Mouse (Mus musculus): ENCODE results near the gene Adcy9. TPM values are rescaled to one million over a fixed set of nuclear protein-coding genes. Genes with fewer than 3 reads are reported as not detected.

The Adcy9 gene
- polyA plus RNA-seq, 1 experiment from 2014 or later = 1.4 TPM

DNA sequence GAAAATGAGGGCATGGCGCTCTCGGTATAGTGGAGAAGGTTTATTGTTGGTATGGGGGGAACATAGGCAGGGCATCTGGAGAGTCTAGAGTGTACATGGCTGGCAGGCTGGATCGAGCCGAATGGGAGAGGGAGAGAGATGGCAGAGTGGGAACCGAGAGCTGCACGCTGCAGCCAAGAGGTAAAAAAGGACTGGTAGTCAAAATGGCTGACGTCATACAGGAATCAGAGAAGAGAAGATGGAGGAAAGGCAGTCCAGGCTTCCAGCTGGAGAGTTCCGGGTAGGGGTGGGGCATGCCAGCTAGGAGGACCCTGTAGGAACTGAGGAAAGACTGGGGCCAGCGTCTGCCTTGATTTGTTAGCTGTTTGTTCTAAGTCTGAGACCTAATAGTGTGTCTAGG, 139.3 kb downstream of the Adcy9 start:
- no peak overlapping the region for H3K4me3 ChIP-seq
- H3K9ac ChIP-seq = no peak overlapping the region
- H3K36me3 ChIP-seq = no peaks in the 10 kb centered on the region
- H3K4me1 ChIP-seq = no peaks in the 10 kb centered on the region
- ATAC-seq (ENCODE audit: insufficient number of reproducible peaks, low FRiP score, low TSS enrichment, low read depth) = no peak
- H3K4me2 ChIP-seq = no peak overlapping the region
- H3K27me3 ChIP-seq = no peaks in the 10 kb centered on the region
- no peak overlapping the region for H3K27ac ChIP-seq
- WGBS = 77% methylated on average over 9 of the region's 9 CpGs
- no peaks in the 10 kb centered on the region for H3K9me3 ChIP-seq

DNA sequence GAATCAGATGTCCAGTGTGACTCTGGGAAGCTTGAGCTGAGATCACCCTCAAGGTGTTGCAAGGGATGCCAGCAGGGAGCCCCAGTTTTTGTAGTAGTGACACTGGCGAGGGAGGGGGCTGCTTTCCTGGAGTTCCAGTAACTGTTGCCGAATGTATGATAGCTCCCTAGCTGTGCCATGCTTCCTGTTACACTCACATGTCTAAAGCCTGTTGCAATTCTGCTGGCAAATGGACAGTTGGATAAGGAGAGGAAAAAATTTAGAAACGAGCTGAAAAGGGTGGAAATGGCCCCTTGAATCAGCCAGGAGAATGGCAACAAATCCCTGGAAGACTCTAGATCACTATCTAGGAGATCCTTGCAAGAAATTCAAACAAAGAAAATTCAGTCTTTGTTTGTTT, 140.7 kb downstream of the Adcy9 start:
- no peak for ATAC-seq (ENCODE audit: insufficient number of reproducible peaks, low FRiP score, low TSS enrichment, low read depth)
- H3K4me3 ChIP-seq = no peak overlapping the region
- H3K4me2 ChIP-seq = no peak overlapping the region
- H3K9me3 ChIP-seq = no peaks in the 10 kb centered on the region
- no peaks in the 10 kb centered on the region for H3K4me1 ChIP-seq
- no peaks in the 10 kb centered on the region for H3K27me3 ChIP-seq
- no peak overlapping the region for H3K27ac ChIP-seq
- WGBS = 54% methylated on average over 3 of the region's 3 CpGs
- H3K36me3 ChIP-seq = no peaks in the 10 kb centered on the region
- no peak overlapping the region for H3K9ac ChIP-seq

DNA sequence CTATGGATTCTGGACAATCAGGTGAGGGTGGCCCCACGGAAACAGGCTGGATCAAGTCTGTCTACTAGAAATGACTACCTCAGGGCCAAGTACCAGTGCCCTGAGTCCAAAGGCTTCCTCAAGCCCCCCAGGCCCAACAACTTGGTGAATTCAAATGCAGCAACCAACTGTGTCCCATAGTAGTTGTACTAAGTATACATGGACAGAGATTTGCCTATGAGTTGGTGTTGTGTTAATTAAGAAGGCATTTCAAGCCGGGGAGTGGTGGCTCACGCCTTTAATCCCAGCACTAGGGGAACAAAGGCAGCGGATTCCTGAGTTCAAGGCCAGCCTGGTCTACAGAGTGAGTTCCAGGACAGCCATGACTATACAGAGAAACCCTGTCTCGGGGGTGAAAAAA, 143.7 kb downstream of the Adcy9 start:
- 80% methylated on average over 5 of the region's 5 CpGs for WGBS
- no peak overlapping the region for H3K9ac ChIP-seq
- no peak overlapping the region for H3K4me3 ChIP-seq
- H3K27me3 ChIP-seq = no peaks in the 10 kb centered on the region
- no peak overlapping the region for H3K27ac ChIP-seq
- H3K9me3 ChIP-seq = no peaks in the 10 kb centered on the region
- peaks cover 18% of the 10 kb centered on the region for H3K4me1 ChIP-seq
- no peaks in the 10 kb centered on the region for H3K36me3 ChIP-seq
- no peak for ATAC-seq (ENCODE audit: insufficient number of reproducible peaks, low FRiP score, low TSS enrichment, low read depth)
- no peak overlapping the region for H3K4me2 ChIP-seq

DNA sequence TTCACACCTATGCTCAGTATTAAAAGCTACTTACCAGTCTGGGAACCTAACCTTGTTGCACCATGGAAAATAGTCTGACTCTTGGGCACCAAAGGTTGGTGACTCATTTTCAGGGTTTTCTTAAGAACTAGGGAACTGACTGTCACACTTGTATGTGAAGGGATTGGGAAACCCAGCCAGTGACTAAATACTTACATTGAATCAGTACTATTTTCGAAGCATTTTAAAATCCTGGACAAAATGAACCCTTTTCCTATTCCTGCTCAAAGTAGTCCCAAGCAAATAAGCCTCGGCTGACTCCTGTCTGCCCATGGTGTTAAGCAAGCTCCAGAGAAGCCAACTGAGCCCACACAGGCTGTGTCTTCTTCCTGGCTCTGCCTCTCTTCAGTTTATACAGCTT, 144.1 kb downstream of the Adcy9 start:
- H3K9me3 ChIP-seq = no peaks in the 10 kb centered on the region
- no peak overlapping the region for H3K27ac ChIP-seq
- no peaks in the 10 kb centered on the region for H3K36me3 ChIP-seq
- peaks cover 23% of the 10 kb centered on the region for H3K4me1 ChIP-seq
- no peak overlapping the region for H3K4me3 ChIP-seq
- no peak overlapping the region for H3K9ac ChIP-seq
- no peak overlapping the region for H3K4me2 ChIP-seq
- no peaks in the 10 kb centered on the region for H3K27me3 ChIP-seq
- 69% methylated on average over 2 of the region's 2 CpGs for WGBS
- no peak for ATAC-seq (ENCODE audit: insufficient number of reproducible peaks, low FRiP score, low TSS enrichment, low read depth)

DNA sequence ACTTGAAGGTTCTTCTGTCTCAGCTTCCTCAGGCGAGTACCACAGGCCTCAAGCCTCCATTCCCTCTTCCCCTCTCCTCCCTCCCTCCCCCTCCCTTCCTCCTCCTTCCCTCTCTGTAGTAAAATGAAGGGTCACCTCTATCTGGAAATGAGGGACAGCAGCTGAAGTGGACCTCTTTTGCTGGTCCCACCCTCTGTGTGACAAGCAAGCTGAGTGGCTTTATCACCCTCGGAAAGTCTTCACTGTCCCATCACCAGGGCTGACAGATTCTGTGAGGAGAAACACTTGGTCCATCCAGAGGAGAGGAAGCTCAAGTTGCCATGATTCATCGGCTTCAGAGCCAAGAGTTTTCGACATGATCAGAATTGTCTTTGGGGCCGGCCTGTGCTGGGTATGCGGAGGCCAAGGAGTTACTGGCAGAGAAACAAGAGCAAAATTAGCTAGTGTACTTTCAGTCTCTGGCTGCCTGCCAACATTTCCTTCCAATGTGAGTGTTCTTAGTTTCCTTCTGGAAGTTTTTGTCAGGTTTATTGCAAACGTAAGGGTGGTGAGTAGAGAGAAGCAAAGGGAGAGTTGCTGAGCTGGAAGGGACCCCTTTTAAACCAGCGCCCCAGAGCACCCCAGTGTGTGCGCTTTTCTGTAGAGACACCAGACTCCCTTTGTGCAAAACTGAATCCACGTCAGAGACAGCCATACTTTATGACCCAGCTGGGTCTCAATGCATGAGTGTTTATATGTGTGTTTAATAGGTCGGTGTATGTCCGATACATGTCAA, 146.4 kb downstream of the Adcy9 start:
- Histone ChIP-seq H3K4me1 (peaks cover 33% of the 10 kb centered on the region), H3K4me3 (no peak overlapping the region), H3K27ac (peak overlapping the region; percentile 73), H3K36me3 (no peaks in the 10 kb centered on the region), H3K4me2 (0 out of 2 replicates have a peak overlapping the region, but pooled peaks have one; percentile 3), H3K9me3 (no peaks in the 10 kb centered on the region), H3K27me3 (no peaks in the 10 kb centered on the region), H3K9ac (no peak overlapping the region)
- 25% methylated on average over 12 of the region's 12 CpGs for WGBS
- ATAC-seq (ENCODE audit: insufficient number of reproducible peaks, low FRiP score, low TSS enrichment, low read depth) = peak; percentile 57; the same call in 1 of the 2 replicates

DNA sequence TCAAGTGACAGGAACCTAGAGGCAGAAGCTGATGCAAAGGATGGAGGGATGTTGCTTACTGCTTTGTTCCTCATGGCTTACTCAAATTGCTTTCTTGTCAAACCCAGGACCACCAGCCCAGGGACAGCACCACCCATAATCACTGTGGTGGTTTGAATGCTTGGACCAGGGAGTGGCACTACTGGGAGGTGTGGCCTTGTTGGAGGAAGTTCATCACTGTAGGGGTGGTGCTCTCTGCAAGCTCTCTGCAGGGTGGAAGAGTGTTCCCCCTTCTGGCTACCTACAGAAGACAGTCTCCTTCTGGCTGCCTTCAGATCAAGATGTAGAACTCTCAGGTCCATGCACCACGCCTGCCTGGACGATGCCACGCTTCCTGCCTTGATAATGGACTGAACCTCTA, 148.0 kb downstream of the Adcy9 start:
- Histone ChIP-seq H3K27me3 (no peaks in the 10 kb centered on the region), H3K36me3 (no peaks in the 10 kb centered on the region), H3K27ac (no peak overlapping the region), H3K4me2 (no peak overlapping the region), H3K9me3 (no peaks in the 10 kb centered on the region), H3K4me3 (no peak overlapping the region), H3K9ac (no peak overlapping the region), H3K4me1 (peaks cover 44% of the 10 kb centered on the region)
- WGBS = 73% methylated on average over 3 of the region's 3 CpGs
- ATAC-seq (ENCODE audit: insufficient number of reproducible peaks, low FRiP score, low TSS enrichment, low read depth) = no peak

DNA sequence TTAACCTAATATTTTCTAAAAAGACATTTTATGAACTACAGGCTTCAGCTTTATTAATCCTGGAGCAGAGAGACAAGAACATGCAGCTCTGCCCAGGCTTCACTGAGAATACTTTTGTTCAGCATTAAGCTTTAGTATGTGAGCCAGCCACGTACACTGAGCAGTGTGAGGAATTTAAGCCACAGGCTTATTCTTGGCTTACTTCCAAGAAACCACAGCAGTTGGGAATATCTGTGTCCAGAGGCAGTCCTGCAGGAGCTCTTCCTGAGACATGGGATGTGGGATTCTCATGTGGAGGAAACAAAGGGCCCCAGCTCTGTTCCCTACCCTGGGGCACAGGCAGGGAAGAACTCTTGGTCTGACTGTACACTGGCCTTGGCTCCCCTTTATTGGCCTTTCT, 149.4 kb downstream of the Adcy9 start:
- Histone ChIP-seq H3K27me3 (no peaks in the 10 kb centered on the region), H3K9me3 (no peaks in the 10 kb centered on the region), H3K4me2 (no peak overlapping the region), H3K4me3 (no peak overlapping the region), H3K27ac (peak overlapping the region; percentile 77), H3K36me3 (no peaks in the 10 kb centered on the region), H3K4me1 (peaks cover 44% of the 10 kb centered on the region), H3K9ac (no peak overlapping the region)
- peak; percentile 73 for ATAC-seq (ENCODE audit: insufficient number of reproducible peaks, low FRiP score, low TSS enrichment, low read depth)
- WGBS = 5% methylated on average over 1 of the region's 1 CpGs

DNA sequence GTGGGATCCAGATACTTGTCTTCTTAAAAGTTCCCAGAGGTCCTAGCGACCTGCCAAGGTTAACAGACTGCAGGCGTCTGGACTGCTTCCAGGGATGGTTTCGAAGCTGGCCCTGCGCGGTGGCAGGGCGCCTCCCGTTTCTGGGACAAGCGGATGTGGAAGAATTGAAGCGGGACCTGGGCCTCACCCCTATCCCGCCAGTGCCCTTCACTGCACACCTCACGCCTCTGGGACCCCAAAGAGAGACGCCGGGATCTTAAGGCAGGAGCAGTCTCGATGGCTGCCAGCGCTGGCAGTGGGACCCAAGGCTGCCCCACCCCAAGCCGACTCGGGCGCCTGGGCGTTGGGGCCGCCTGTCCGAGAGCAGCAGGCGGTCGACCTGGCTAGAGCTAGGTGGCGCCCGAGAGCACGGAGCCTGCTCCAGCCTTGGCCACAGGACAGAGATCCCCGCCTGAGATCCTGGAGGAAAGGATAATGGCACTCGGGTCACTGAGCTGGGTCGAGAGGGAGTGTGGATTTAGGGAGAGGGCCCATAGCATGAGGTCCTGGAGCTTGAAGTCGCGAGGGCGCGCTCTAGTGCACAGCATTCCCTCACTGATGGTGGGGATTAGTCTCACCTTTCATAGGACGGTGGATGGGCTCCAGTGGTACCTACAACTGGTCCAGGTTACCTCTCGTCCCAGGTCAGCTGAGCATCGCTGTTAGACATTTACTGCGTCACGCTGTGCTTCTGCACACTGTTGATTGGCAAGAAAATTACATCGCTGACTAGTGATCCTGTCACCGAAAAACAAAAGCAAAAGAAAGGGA, 152.2 kb downstream of the Adcy9 start:
- peak; percentile 56; the same call in 1 of the 2 replicates for ATAC-seq (ENCODE audit: insufficient number of reproducible peaks, low FRiP score, low TSS enrichment, low read depth)
- H3K27me3 ChIP-seq = no peaks in the 10 kb centered on the region
- H3K9ac ChIP-seq = peak overlapping the region; percentile 26; the same call in 1 of the 2 replicates
- H3K4me2 ChIP-seq = peak overlapping the region; percentile 72
- H3K4me1 ChIP-seq = peaks cover 32% of the 10 kb centered on the region
- H3K4me3 ChIP-seq = peak overlapping the region; percentile 38
- WGBS = 6% methylated on average over 40 of the region's 40 CpGs
- H3K36me3 ChIP-seq = no peaks in the 10 kb centered on the region
- H3K27ac ChIP-seq = no peak overlapping the region
- H3K9me3 ChIP-seq = no peaks in the 10 kb centered on the region

DNA sequence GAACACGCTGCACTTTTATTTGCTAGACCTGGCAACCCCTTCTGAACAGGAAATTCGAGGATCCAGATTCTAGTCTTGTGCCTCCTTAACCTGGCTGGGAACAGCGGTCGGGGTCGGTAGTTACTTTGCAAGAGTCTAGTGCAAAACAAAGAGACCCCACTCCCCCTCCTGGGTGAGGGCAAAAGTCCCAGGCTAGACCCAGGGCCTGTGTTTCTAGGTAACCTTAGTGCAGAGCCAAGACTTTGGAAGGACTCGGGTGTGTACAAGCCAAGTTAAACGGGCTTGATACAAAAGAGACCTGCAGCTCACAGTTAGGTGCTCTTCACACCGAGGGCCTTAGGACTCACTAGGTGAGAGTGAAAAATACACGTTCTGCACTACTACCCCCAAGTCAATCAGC, 152.8 kb downstream of the Adcy9 start:
- no peak for ATAC-seq (ENCODE audit: insufficient number of reproducible peaks, low FRiP score, low TSS enrichment, low read depth)
- Histone ChIP-seq H3K4me2 (peak overlapping the region; percentile 72), H3K9ac (no peak overlapping the region), H3K4me1 (peaks cover 29% of the 10 kb centered on the region), H3K27me3 (no peaks in the 10 kb centered on the region), H3K36me3 (no peaks in the 10 kb centered on the region), H3K4me3 (peak overlapping the region; percentile 38), H3K27ac (no peak overlapping the region), H3K9me3 (no peaks in the 10 kb centered on the region)
- 49% methylated on average over 9 of the region's 9 CpGs for WGBS

DNA sequence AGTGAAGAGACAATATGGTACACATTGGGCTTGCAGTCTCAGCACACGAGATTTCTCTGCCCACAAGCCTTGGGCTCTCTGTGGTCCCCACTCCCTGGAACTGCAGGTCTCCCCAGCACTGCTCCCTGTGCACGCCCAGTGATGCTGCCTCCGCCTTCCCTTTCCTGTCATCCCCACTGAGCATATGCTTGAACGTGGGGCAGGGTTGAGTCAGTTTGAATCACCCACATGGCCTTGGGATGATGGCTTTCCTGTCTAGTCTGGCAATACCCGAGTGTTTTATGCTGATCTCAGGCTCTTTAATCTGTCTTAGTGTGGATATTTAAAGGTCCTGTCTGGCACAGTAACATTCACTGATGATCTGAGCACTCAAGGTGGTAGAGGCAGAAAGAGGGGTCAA, 154.9 kb downstream of the Adcy9 start:
- no peak overlapping the region for H3K9ac ChIP-seq
- peaks cover 13% of the 10 kb centered on the region for H3K4me1 ChIP-seq
- H3K36me3 ChIP-seq = no peaks in the 10 kb centered on the region
- no peaks in the 10 kb centered on the region for H3K27me3 ChIP-seq
- no peak overlapping the region for H3K27ac ChIP-seq
- no peak for ATAC-seq (ENCODE audit: insufficient number of reproducible peaks, low FRiP score, low TSS enrichment, low read depth)
- WGBS = 48% methylated on average over 5 of the region's 5 CpGs
- no peaks in the 10 kb centered on the region for H3K9me3 ChIP-seq
- H3K4me2 ChIP-seq = no peak overlapping the region
- no peak overlapping the region for H3K4me3 ChIP-seq

DNA sequence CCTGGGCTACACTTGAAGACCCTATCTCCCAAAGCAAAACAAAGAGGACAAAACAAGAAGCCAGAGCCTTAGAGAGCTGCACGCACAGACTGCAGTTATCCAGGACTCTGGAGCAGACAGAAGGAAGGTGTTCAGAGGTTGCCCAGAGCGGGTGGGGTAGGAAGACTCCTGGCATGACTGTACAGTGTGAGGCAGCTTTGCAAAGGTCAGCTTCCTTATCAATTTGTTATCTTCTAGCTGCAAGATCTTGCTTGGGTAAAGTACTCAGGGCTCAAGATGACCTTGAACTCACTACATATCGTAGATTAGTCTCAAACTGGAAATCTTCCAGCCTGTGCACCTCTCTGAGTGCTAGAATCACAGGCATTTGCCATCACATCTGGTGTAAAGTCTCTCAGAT, 156.8 kb downstream of the Adcy9 start:
- Histone ChIP-seq H3K4me3 (no peak overlapping the region), H3K4me1 (peaks cover 11% of the 10 kb centered on the region), H3K9ac (no peak overlapping the region), H3K9me3 (no peaks in the 10 kb centered on the region), H3K36me3 (no peaks in the 10 kb centered on the region), H3K4me2 (no peak overlapping the region), H3K27me3 (no peaks in the 10 kb centered on the region), H3K27ac (no peak overlapping the region)
- ATAC-seq (ENCODE audit: insufficient number of reproducible peaks, low FRiP score, low TSS enrichment, low read depth) = no peak
- WGBS = 87% methylated on average over 3 of the region's 3 CpGs

DNA sequence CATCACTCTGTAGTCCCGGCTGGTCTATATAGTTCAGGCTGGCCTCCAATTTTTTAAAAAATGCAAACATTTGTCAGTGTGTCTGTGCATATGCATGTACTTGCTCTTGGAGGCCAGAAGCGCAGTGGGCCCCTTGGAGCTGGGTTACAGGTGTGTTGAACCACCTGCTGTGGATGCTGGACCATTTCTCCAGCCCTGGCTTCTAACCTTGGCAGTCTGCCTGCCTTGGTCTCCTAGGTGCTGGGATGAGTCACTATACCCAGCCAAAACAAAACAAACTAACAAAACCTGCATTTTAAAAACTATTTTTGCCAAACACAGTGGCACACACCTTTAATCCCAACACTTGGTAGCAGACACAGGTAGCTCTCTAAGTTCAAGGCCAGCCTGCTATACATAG, 162.8 kb downstream of the Adcy9 start:
- Histone ChIP-seq H3K4me3 (no peak overlapping the region), H3K4me2 (no peak overlapping the region), H3K4me1 (no peaks in the 10 kb centered on the region), H3K27me3 (no peaks in the 10 kb centered on the region), H3K36me3 (no peaks in the 10 kb centered on the region), H3K27ac (no peak overlapping the region), H3K9me3 (no peaks in the 10 kb centered on the region), H3K9ac (no peak overlapping the region)
- no peak for ATAC-seq (ENCODE audit: insufficient number of reproducible peaks, low FRiP score, low TSS enrichment, low read depth)
- 87% methylated on average over 2 of the region's 2 CpGs for WGBS

Data from limb, embryonic 15.5 days (tissue).